Mouse (Mus musculus): ENCODE data around the gene Pck2. TPM values are rescaled to one million over a fixed set of nuclear protein-coding genes. Genes with fewer than 3 reads are reported as not detected.

The Pck2 gene
- total RNA-seq, 2 experiments from 2014 or later = 27.6 to 37.2 TPM

DNA sequence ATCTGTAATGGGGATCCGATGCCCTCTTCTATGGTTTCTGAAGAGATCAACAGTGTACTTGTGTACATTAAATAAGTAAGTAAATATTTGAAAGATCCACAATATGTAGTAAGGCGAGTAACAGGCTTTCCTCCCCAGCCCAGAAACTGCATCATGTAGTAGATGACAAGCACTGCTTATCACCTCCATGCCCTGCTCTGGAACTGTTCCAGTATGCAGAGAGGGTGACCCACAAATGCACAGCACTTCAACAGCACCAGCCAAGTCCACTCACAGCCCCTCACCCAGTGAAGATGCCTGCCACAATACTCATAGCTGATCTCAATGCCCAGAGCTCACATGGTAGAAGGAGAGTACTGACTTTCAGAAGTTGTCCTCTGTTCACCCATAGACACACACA, 30.5 kb downstream of the Pck2 start:
- DNase-seq (ENCODE audit: low spot score in 2 of 2) = no peak

DNA sequence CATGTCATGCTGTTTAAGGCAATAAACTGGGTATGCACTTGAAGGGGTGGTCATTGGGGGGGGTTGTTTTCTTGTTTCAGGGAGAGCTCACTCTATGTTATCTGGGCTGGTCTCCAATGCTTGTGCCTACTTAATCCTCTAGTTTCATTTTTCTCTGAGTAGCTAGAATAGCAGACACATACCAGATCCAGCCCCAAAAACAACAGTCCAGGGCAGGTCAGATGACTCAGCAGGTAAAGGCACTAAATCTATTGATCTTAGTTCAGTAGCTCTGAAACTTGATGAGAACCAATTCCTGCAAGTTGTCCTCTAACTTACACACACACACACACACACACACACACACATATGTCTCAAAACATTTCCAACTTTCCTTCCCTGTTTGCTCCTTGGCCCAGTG, 31.7 kb downstream of the Pck2 start:
- DNase-seq (ENCODE audit: low spot score in 2 of 2) = no peak

DNA sequence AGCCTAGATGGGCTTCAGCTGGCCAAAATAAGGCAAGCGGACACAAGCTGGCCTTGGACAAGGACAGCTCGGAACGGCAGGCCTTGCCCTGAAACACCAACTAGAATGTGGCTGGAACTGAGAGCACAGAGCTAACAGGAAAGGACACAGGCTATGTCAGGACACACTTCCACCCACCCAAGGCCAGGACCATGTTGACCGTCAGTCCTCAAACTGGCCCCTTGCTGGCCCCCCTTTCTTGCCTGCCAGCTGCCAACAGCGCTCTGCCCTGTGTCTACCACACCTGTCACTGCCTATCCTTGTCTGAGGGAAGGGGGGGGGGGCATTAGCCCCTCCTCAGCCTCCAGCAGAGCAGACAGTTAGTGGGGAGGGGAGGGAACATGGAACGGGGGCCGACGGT, 35.2 kb downstream of the Pck2 start, which contains the start of gene Fitm1:
Gene Fitm1 (plus strand): TSS at position 316 of the 400 bp plus-strand sequence.
- DNase-seq (ENCODE audit: low spot score in 2 of 2) = no peak

DNA sequence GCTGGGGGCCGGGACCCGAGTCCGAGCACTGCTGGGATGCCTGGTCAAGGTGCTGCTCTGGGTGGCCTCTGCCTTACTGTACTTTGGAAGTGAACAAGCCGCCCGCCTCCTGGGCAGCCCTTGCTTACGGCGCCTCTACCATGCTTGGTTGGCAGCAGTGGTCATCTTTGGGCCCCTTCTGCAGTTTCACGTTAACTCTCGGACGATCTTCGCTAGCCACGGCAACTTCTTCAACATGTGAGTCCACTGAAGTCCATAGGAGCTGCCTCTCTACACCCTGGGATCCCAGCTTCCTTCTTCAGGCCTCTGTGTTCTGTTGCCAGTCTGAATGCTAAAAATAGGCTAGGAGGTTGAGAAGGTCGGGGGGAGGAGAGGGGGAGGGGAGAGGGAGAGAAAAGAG, 35.6 kb downstream of the Pck2 start:
- DNase-seq (ENCODE audit: low spot score in 2 of 2) = no peak

DNA sequence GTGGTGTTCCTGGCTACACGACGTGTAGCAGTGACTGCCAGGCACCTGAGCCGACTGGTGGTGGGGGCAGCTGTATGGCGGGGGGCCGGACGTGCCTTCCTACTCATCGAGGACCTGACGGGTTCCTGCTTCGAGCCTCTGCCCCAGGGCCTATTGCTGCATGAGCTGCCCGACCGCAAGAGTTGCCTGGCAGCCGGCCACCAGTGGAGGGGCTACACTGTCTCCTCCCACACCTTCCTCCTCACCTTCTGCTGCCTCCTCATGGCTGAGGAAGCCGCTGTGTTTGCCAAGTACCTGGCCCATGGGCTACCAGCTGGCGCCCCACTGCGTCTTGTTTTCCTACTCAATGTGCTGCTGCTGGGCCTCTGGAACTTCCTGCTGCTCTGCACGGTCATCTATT, 36.3 kb downstream of the Pck2 start:
- DNase-seq (ENCODE audit: low spot score in 2 of 2) = peak; percentile 32 to 39

DNA sequence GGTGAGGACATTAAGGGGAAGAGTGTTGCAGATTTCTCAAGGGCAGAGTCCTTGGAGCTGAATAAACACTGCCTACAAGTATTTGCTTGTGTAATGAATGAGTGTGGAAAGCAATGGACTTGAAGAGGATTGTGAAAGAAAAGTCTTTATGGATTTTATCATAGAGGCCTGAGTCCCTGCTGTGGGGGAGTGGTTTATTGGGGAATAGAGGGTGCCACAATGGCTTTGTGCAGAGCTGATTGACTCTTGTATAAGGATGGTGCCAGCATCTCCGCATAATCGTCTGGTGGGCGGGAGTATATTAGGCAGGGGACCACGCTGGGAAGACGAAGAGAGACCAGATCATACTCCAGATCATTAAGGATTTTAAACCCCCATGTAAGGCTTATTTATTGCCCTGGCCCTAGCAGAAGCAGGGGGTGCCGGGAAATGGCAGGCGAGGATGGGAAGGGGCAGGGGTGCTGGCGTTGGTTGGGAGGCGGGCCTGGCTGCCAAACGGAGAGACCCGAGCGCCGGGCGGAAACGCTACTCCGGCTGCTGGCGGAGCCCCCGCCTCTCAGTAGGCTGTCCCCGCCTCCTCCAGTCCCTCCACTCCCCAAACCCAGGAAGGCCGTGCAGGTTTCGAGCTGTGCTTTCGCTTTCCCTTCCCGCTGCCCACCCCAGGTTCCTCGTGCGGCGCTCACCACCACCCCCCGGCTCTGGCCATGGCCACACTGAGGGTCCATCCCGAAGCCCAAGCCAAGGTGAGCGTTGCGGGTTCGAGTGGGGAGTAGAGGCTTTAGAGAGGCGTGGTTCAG, 38.0 kb downstream of the Pck2 start, which contains the start of gene Psme1:
Gene Psme1 (plus strand): TSS at position 253 of the 797 bp plus-strand sequence.
- peak; percentile 43 to 64 for DNase-seq (ENCODE audit: low spot score in 2 of 2)

DNA sequence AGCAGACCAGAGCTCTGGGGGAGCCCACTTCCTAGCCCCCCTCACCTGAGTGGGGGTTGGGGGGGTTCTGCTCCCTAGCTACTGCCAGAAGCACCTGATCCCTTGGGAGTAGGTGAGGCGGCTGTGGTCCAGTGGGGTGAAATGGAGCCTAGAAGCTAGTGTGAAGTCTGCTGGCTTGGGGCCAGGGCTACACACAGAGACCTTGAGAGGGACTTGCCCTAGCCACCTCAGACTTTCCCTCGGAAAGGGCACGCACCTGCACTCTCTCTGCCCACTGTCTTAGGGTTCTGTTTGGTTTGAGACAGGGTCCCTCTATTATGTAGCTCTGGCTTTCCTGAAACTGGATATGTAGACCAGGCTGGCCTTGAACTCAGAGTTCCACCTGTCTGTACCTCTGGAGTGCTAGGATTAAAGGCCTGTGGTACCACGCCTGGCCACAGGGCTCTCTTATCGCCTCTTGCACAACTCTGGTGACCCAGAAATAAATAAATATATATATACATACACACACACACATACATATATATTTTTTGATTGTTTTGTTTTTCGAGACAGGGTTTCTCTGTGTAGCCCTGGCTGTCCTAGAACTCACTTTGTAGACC, 38.7 kb downstream of the Pck2 start:
- no peak for DNase-seq (ENCODE audit: low spot score in 2 of 2)

DNA sequence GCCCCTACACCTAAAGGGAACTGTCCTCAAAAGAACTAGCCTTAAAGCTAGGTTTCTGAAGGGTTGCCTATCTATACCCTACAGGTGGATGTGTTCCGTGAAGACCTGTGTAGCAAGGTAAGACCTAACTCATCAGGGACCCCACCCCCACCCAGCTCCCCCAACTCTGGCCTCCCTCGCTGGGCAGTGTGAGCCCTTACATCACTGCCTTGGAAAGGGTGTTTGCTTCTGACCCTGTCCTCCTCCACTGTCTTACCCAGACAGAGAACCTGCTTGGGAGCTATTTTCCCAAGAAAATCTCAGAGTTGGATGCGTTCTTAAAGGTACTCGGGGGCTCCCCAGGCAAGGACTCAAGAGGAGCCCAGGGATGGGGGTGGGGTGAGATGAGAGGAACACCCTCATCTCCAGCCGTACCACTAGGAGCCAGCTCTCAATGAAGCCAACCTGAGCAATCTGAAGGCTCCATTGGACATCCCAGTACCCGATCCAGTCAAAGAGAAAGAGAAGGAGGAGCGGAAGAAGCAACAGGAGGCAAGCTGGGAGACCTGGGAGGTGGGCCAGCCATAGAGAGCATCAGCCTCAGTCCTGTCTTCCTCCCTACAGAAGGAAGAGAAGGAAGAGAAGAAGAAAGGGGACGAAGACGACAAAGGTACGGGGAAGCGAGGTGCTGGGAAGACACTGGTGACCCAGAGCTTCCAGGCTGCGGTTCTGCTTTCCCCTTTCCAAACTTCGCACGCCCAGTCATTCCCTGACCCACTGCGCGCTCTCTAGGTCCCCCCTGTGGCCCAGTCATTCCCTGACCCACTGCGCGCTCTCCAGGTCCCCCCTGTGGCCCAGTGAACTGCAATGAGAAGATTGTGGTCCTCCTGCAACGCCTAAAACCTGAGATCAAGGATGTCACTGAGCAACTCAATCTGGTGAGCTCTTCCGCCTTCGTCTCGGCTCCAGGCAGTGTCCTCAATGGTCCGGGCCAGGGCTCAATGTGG, 39.7 kb downstream of the Pck2 start:
- DNase-seq (ENCODE audit: low spot score in 2 of 2) = no peak

DNA sequence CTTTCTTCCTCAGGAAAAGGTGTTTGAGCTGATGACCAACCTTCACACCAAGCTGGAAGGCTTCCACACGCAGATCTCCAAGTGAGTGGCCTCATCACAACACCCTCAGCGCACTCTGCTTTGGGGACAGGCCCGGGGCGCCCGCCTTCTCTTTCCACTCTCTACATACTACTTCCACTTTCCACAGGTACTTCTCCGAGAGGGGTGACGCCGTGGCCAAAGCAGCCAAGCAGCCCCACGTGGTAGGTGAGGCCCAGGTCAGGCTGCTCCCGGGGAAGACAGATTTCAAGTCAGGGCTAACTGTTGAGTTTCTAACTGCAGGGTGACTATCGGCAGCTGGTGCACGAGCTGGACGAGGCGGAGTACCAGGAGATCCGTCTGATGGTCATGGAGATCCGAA, 40.7 kb downstream of the Pck2 start:
- DNase-seq (ENCODE audit: low spot score in 2 of 2) = no peak

DNA sequence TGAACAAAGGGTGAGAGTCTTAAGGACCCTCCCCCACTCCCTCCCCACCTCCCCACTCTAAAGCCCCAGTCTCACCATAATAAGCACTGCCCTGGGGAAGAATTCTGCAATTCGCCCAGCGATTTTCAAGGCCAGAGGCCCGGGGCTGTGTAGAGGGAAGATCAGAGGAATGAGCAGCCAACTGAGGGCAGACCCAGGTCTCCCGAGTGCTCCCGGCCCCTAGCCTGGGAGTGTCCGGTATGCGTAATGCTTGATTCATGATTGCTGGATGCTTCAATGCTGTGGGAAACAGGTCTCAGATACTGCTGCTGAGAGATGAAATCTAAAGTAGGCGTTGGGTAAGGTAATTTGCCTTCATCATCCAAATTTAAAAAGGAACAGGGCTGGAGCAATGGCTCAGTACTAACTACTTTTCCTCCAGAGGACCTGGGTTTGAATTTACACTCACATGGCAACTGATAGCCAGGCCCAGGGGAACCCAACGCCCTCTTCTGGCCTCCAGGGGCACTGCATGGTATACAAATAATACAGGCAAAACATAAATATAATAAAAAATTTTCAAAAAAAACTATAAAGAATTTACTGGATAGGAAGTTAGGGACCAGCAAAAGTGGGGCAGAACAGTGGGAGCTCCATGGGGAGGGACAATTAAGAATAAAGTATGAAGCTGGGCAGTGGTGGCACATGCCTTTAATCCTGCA, 42.1 kb downstream of the Pck2 start:
- no peak for DNase-seq (ENCODE audit: low spot score in 2 of 2)

DNA sequence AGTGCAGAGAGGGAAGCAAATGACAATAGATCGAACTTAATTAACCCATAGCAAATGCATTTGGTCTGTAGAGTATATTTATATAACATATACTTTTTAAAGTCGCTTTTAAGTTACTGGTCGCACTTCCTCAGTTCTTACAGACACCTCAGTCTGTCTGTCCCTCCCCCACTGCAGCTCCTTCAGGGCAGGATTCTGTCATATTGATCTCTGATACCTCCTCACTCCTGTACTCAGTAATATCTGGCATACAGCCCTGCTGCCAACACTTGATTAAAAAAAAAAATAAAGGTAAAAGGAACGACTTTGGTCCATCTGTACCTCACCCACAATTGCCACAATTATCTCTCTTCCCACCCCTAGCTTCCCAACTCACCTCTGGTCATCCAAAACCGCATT, 44.2 kb downstream of the Pck2 start:
- DNase-seq (ENCODE audit: low spot score in 2 of 2) = no peak

DNA sequence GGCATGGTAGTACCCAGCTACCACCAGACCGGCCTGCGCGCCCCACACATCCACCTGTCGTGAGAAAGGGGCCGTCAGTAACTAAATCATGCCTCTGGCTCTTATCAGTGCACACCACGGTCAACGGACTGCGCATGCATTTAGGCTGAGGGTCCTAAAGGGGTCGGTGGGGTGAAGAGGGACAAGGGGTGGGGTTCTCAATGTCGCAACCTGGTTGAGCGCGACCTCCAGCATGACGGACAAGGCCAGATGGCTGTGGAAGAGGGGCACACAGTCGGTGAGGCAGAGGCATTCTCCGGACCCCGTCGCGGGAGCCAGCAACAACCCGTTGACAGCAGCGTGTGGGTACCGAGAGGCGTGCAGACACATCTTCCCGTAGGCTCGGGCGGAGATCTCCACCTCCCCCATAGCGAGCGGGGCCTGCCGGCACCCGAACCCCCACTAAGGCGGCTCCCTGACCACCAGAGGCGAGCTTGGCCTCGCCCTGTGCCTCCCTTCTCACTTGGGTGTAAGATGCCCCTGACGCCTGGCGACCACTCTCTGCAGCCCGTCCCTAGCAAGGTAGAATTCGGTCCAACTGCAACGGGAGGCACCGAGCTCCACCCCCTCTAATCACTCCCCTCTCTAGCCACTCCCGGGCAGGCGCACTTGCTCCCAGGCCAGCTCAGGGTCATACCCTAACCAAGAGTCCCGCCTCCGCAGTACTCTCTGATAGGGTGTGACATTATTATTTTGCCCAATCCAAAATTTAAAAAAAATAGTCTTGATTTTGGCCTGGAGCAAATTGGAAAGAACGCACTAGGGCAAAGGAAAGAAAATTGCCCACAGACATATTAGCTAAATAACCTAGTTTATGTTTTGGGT, 44.9 kb downstream of the Pck2 start, which contains the start of gene Emc9:
Gene Emc9 (minus strand): TSS at position 601 of the 864 bp plus-strand sequence.
- peak; percentile 52 to 65 for DNase-seq (ENCODE audit: low spot score in 2 of 2)

DNA sequence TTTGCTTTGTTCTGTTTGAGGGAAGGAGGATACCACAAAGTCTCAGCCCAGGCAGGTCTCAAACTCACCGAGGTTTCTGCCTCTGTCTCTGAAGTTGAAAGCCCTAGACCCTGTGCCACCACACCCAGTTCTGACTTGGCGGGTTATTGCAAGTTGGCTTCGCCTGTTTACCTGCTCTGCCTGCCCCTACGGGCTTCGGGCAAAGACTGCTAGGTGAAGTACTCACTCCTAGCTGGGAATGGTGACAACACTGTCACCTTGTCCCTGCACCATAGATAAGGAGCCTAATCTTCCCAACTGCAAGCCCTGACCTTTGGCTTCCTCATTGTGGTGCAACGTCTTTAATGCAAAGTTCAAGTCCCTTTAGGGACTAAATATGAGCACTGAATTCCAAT, 45.5 kb downstream of the Pck2 start:
- no peak for DNase-seq (ENCODE audit: low spot score in 2 of 2)

DNA sequence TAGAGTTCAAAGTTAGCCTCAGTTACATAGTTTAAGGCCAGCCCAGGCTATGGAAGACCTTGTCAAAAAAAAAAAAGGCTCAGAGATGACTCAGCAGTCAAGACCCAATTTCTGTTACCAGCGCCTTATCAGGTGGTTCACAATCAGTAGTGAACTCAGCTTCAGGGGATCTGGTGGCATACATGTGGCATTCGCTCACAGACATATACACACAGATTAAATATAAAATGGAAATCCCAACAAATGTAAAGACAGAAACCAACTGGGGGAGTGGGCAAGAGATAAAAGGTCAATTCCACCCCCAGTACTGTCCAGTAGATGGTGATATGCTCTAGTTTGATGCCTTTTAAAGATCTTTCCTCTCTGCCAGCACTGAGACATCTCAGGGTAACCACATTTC, 46.1 kb downstream of the Pck2 start:
- no peak for DNase-seq (ENCODE audit: low spot score in 2 of 2)

DNA sequence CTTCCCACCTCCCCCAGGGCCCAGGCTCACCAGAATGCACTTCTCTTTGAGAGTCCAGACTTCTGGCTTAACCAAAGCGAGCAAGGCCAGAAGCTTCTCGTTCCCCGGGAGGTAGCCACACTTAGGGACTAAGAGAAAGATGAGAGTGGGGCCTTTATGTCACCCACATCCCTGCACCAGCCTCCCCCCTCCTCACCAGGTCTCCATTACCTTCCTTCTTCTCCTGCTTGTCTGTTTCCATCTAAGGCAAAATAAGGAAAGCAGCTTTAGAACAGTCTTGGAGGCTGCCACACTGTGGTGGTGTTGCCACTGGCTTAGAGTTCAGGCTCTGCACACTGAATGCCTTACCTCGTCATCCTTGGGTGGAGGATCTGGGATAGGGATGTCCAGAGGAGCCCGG, 49.2 kb downstream of the Pck2 start:
- DNase-seq (ENCODE audit: low spot score in 2 of 2) = no peak

DNA sequence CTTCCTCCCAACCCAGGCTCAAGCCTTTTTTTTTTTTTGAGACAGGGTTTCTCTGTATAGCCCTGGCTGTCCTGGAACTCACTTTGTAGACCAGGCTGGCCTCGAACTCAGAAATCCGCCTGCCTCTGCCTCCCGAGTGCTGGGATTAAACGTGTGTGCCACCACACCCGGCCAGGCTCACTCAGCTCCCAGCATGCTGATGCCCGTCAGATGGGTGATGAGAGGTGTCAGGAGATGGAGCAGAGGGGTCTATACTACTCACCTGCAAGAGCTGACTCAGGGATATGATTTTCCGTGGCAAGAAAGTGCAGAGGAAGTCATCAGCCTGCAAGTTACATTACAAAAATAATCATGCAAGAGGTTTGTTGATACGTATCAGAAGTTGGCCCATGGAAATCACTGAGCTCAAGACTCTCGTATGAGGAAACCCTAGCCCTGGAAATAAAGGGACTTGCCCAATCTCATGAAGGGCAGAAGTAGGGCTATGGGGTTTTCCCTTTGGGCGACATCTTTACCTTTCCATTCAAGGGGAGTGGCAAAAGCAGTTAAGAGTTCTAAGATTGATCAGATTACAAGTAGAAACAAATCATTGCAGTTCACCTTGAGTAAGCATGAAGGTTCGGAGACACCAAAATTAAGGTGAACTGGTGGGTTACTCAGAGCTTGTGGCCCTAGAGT, 49.8 kb downstream of the Pck2 start:
- no peak for DNase-seq (ENCODE audit: low spot score in 2 of 2)

DNA sequence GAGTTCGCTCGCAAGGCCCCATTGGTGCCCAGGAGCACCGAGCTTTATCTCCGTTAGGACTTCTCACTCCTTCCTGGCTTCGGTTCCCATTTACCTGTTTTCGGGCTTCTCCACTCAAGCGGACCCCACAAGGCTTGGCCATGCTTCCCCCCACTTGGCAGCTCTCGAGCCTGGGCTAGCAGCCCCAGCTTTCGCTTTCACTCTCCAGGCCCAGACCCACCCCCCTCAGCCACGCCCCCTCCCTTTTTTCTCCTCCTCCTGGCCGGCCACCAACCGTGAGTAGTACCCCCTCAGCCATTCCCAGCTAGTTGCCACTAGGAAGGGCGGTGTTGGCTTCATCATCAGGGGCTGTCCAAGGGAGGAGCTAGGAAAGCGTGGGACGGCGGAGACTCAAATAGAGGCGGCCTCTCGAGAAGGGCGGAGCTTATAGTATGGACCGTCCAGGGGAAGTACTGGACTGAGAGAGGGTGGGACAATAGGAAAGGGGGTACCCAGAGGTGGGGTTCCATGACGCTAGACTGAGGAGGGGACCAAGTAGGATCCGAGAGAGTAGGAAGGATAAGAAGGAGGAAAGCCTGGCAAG, 50.8 kb downstream of the Pck2 start, which contains the start of gene Psme2:
Gene Psme2 (minus strand): TSS at position 366 of the 583 bp plus-strand sequence.
- DNase-seq (ENCODE audit: low spot score in 2 of 2) = peak; percentile 85 to 90

DNA sequence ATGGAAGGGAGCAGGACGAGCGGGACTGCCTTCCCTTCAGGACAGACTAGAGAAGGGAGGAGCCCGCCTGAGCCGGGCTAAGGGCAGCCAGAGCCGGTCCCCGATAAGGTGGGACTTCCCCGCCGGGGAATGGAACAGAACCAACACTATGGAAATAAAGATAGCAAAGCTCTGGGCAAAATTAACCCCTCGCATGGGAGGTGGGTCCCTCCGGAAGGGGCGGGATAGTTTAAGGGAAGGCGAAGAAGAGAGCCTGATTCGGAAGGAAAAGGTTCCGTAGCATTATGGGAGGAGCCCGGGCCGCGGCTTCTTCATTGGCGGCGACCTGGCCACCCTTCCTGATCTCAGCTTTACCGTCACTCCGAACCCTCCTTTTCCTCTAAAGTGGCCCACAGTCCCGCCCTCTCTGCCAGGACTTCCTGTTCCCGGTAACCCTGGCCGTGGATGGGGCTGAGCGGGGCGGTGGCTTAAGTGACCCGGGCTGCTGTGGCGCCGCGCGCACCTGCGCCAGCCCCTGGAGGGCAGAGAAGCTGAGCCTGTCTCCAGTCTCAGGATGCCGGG, 51.3 kb downstream of the Pck2 start, which contains the start of gene Rnf31:
Gene Rnf31 (plus strand): TSS at position 378 of the 561 bp plus-strand sequence.
- peak; percentile 91 to 94 for DNase-seq (ENCODE audit: low spot score in 2 of 2)

All from left cerebral cortex, adult 18-20 months (tissue).